Mouse (Mus musculus): ENCODE results near the gene Krtcap2. TPM values are rescaled to one million over a fixed set of nuclear protein-coding genes. Genes with fewer than 3 reads are reported as not detected.

Gene Krtcap2
- total RNA-seq (2012; rRNA removed) (141 and 143 TPM in 2 replicates), total RNA-seq (2014; rRNA removed) (127 and 180 TPM in 2 replicates), polyA plus RNA-seq (2012; ENCODE audit: insufficient read length, low read depth) (198 and 230 TPM in 2 replicates)

GRCm38 (mm10) chr3:89245688-89246171, at the start of gene Krtcap2:
Gene Krtcap2 (plus strand): TSS chr3:89245966.
- DNase-seq (ENCODE audit: extremely low read depth), result peak; percentile 60
- in situ Hi-C loops (cut with MboI; ENCODE audit: low pct_ligation_motif_present, low pct_unique_long_range_greater_than_20kb, low sequenced_read_pairs), result loop anchor here (5.0 kb wide), 1 partner anchor 52 kb away; no protein-coding TSS in a partner anchor
- peaks cover 17% of the 10 kb centered on the region for H3K79me2 ChIP-seq (replicated peaks; ENCODE audit: control insufficient read depth, extremely low read depth, insufficient read depth, poor library complexity, severe bottlenecking)
- no peaks in the 10 kb centered on the region for H3K9me3 ChIP-seq (replicated peaks; ENCODE audit: low read length)
- peak within 1 kb of the TSS; percentile 48 for H3K27ac ChIP-seq (ENCODE audit: insufficient read depth, low read depth)
- H3K36me3 ChIP-seq (replicated peaks in 1 of 2; ENCODE audit: control insufficient read depth in 1 of 2, insufficient read depth in 1 of 2, low read length in 1 of 2), result peaks cover 22 to 41% of the 10 kb centered on the region in 2 experiments
- peaks cover 6 to 64% of the 10 kb centered on the region in 2 experiments for H3K4me1 ChIP-seq (ENCODE audit: control insufficient read depth in 1 of 2, insufficient read depth in 2 of 2)
- dilution Hi-C loops (cut with MboI; ENCODE audit: extremely low pct_ligation_motif_present, extremely low pct_unique_long_range_greater_than_20kb, low sequenced_read_pairs), result no loop called here
- H3K4me2 ChIP-seq (ENCODE audit: insufficient read depth, low read depth, poor library complexity, severe bottlenecking), result peak within 1 kb of the TSS; percentile 87
- H3K9ac ChIP-seq (ENCODE audit: insufficient read depth, low read depth), result peak within 1 kb of the TSS; percentile 90
- no peaks in the 10 kb centered on the region for H3K27me3 ChIP-seq (replicated peaks)
- H3K4me3 ChIP-seq (replicated peaks in 1 of 3; ENCODE audit: low read depth in 2 of 3, low read length in 2 of 3, poor library complexity in 1 of 3), result peak within 1 kb of the TSS; percentile 75 to 84 (median 80)
- TF ChIP-seq ZC3H11A (IDR thresholded peaks at IDR 0.05; ENCODE audit: low read depth, low read length) (no peak), MAZ (IDR thresholded peaks at IDR 0.05; ENCODE audit: low read depth, low read length) (peak; percentile 75), NELFE (IDR thresholded peaks at IDR 0.05; ENCODE audit: low read depth, low read length) (no peak), USF2 (conservative IDR thresholded peaks at IDR 0.05; ENCODE audit: low read depth, low read length) (peak; percentile 49; the same call in 1 of the 2 replicates), CTCF (conservative IDR thresholded peaks at IDR 0.05 in 1 of 2, IDR thresholded peaks at IDR 0.05 in 1 of 2; ENCODE audit: low read depth in 2 of 2, low read length in 2 of 2) (no peak), MAX (IDR thresholded peaks at IDR 0.05; ENCODE audit: low read length) (peak; percentile 95), MEF2A (IDR thresholded peaks at IDR 0.05; ENCODE audit: borderline replicate concordance, low read depth, low read length) (peak; percentile 20; the same call in 1 of the 2 replicates), MXI1 (IDR thresholded peaks at IDR 0.05; ENCODE audit: low read depth, low read length) (peak; percentile 79), NRF1 (IDR thresholded peaks at IDR 0.05; ENCODE audit: low read depth, low read length) (peak; percentile 90), USF1 (IDR thresholded peaks at IDR 0.05; ENCODE audit: low read depth, low read length) (peak; percentile 37; the same call in 1 of the 2 replicates)

GRCm38 (mm10) chr3:89195979-89196877, 49.5 kb upstream of the Krtcap2 start:
- Histone ChIP-seq H3K9ac (ENCODE audit: insufficient read depth, low read depth) (peak overlapping the region; percentile 77), H3K4me3 (replicated peaks in 1 of 3; ENCODE audit: low read depth in 2 of 3, low read length in 2 of 3, poor library complexity in 1 of 3) (peak overlapping the region; percentile 52 to 73 (median 61)), H3K27me3 (replicated peaks) (no peaks in the 10 kb centered on the region), H3K9me3 (replicated peaks; ENCODE audit: low read length) (no peaks in the 10 kb centered on the region), H3K79me2 (replicated peaks; ENCODE audit: control insufficient read depth, extremely low read depth, insufficient read depth, poor library complexity, severe bottlenecking) (no peaks in the 10 kb centered on the region), H3K36me3 (replicated peaks in 1 of 2; ENCODE audit: control insufficient read depth in 1 of 2, insufficient read depth in 1 of 2, low read length in 1 of 2) (peaks cover 0 to 9% of the 10 kb centered on the region in 2 experiments), H3K4me1 (ENCODE audit: control insufficient read depth in 1 of 2, insufficient read depth in 2 of 2) (peaks cover 0 to 15% of the 10 kb centered on the region in 2 experiments; a peak in 2 of 4 replicates), H3K4me2 (ENCODE audit: insufficient read depth, low read depth, poor library complexity, severe bottlenecking) (peak overlapping the region; percentile 45; the same call in 1 of the 2 replicates), H3K27ac (ENCODE audit: insufficient read depth, low read depth) (peak overlapping the region; percentile 59; the same call in 1 of the 2 replicates)
- DNase-seq (ENCODE audit: extremely low read depth), result peak; percentile 96
- dilution Hi-C loops (cut with MboI; ENCODE audit: extremely low pct_ligation_motif_present, extremely low pct_unique_long_range_greater_than_20kb, low sequenced_read_pairs) (no loop called here), in situ Hi-C loops (cut with MboI; ENCODE audit: low pct_ligation_motif_present, low pct_unique_long_range_greater_than_20kb, low sequenced_read_pairs) (no loop called here)
- TF ChIP-seq JUND (conservative IDR thresholded peaks at IDR 0.05; ENCODE audit: low read depth, low read length) (no peak), UBTF (IDR thresholded peaks at IDR 0.05; ENCODE audit: low read depth, low read length) (no peak), MAX (IDR thresholded peaks at IDR 0.05; ENCODE audit: low read length) (peak; percentile 60; the same call in 1 of the 2 replicates), NRF1 (IDR thresholded peaks at IDR 0.05; ENCODE audit: low read depth, low read length) (peak; percentile 78), TCF12 (IDR thresholded peaks at IDR 0.05; ENCODE audit: low read depth, low read length) (peak; percentile 77), USF1 (IDR thresholded peaks at IDR 0.05; ENCODE audit: low read depth, low read length) (no peak), POLR2AphosphoS2 (IDR thresholded peaks at IDR 0.05; ENCODE audit: low read depth, low read length) (peak; percentile 30; the same call in 1 of the 2 replicates), GABPA (IDR thresholded peaks at IDR 0.05; ENCODE audit: insufficient replicate concordance, low read depth, low read length) (no peak), ZNF384 (IDR thresholded peaks at IDR 0.05; ENCODE audit: low read depth, low read length) (no peak), POLR2A (IDR thresholded peaks at IDR 0.05; ENCODE audit: low read depth, low read length) (peak; percentile 90), EP300 (IDR thresholded peaks at IDR 0.05; ENCODE audit: low read length) (no peak), MAZ (IDR thresholded peaks at IDR 0.05; ENCODE audit: low read depth, low read length) (peak; percentile 62; the same call in 1 of the 2 replicates), ELF1 (IDR thresholded peaks at IDR 0.05; ENCODE audit: low read depth, low read length) (peak; percentile 22; the same call in 1 of the 2 replicates), MAFK (IDR thresholded peaks at IDR 0.05; ENCODE audit: insufficient replicate concordance, low read length) (no peak), ZC3H11A (IDR thresholded peaks at IDR 0.05; ENCODE audit: low read depth, low read length) (no peak), RAD21 (IDR thresholded peaks at IDR 0.05; ENCODE audit: low read depth, low read length) (peak; percentile 76), IRF4 (IDR thresholded peaks at IDR 0.05; ENCODE audit: low read depth, low read length) (no peak; the same call in 1 of the 2 replicates), BHLHE40 (IDR thresholded peaks at IDR 0.05; ENCODE audit: low read depth, low read length) (peak; percentile 66), RCOR1 (conservative IDR thresholded peaks at IDR 0.05; ENCODE audit: low read depth, low read length) (no peak), ZMIZ1 (IDR thresholded peaks at IDR 0.05; ENCODE audit: low read depth, low read length) (peak; percentile 71; the same call in 1 of the 2 replicates), MYC (IDR thresholded peaks at IDR 0.05; ENCODE audit: low read depth, low read length) (no peak), USF2 (conservative IDR thresholded peaks at IDR 0.05; ENCODE audit: low read depth, low read length) (no peak), PAX5 (IDR thresholded peaks at IDR 0.05; ENCODE audit: low read length) (no peak), TBP (conservative IDR thresholded peaks at IDR 0.05; ENCODE audit: low read depth, low read length) (0 out of 2 replicates have a peak, but pooled peaks have one; percentile 60)

Measured in CH12.LX (cell line).